Mouse (Mus musculus): Measurements from ENCODE around the gene Mtor. TPM values are rescaled to one million over a fixed set of nuclear protein-coding genes. Genes with fewer than 3 reads are reported as not detected.

Mtor gene
- total and polyA plus RNA-seq, 2 experiments from 2014 or later = 20.5 to 31.2 TPM

DNA sequence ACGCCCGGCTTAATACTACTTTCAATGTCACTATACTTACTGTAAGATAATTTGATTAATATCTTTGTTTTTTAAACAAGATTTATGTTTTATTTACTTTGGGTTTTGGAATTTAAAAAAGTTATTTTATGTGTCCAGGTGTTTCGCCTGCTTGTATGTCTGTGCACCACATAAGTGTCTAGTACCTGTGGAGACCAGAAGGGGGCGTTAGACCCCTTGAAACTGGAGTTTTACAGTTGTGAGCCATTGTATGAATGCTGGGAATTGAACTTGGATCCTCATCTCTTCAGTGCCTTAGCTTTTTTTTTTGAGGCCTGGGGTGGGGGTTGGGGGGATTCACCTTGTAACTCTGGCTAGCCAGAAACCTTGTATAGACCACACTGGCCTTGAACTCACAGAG, 13.4 kb downstream of the Mtor start:
- Histone ChIP-seq H3K36me3 (replicated peaks; ENCODE audit: control insufficient read depth, insufficient read depth, low read length) (peaks cover 94% of the 10 kb centered on the region), H3K9ac (replicated peaks; ENCODE audit: low read depth, low read length) (no peak overlapping the region), H3K9me3 (replicated peaks; ENCODE audit: control insufficient read depth, low read length) (no peaks in the 10 kb centered on the region), H3K27ac (ENCODE audit: low read depth) (no peak overlapping the region), H3K4me1 (ENCODE audit: control insufficient read depth, insufficient read depth) (no peaks in the 10 kb centered on the region), H3K4me2 (ENCODE audit: low read depth, low read length) (no peak overlapping the region), H3K4me3 (ENCODE audit: low read depth, low read length) (no peak overlapping the region), H3K27me3 (ENCODE audit: control insufficient read depth, insufficient read depth, low read length) (no peaks in the 10 kb centered on the region)
- 82% methylated on average over 4 of the region's 4 CpGs for WGBS
- ATAC-seq (ENCODE audit: insufficient read depth, low read depth) = no peak
- DNase-seq (ENCODE audit: low spot score) = no peak
- TF ChIP-seq CTCF (IDR thresholded peaks at IDR 0.05; ENCODE audit: low read depth) = no peak
- TF ChIP-seq EP300 (IDR thresholded peaks at IDR 0.05; ENCODE audit: low read depth) = no peak

DNA sequence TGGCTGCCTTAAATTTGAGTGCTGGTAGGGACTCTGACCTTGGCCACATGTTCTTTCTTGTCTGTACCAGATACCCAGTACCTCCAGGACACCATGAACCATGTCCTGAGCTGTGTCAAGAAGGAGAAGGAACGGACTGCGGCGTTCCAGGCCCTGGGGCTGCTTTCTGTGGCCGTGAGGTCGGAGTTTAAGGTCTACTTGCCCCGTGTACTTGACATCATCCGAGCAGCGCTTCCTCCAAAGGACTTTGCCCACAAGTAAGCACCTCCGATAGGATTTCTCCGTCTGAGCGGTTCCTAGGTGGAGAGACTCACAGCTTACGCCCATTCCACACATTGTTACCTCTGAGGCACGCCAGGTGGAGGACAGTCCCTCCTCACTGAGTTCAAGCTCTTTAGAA, 14.3 kb downstream of the Mtor start:
- Histone ChIP-seq H3K9ac (replicated peaks; ENCODE audit: low read depth, low read length) (no peak overlapping the region), H3K9me3 (replicated peaks; ENCODE audit: control insufficient read depth, low read length) (no peaks in the 10 kb centered on the region), H3K4me2 (ENCODE audit: low read depth, low read length) (no peak overlapping the region), H3K27me3 (ENCODE audit: control insufficient read depth, insufficient read depth, low read length) (no peaks in the 10 kb centered on the region), H3K36me3 (replicated peaks; ENCODE audit: control insufficient read depth, insufficient read depth, low read length) (peaks cover 92% of the 10 kb centered on the region), H3K4me3 (ENCODE audit: low read depth, low read length) (no peak overlapping the region), H3K27ac (ENCODE audit: low read depth) (no peak overlapping the region), H3K4me1 (ENCODE audit: control insufficient read depth, insufficient read depth) (no peaks in the 10 kb centered on the region)
- WGBS = 97% methylated on average over 13 of the region's 13 CpGs
- DNase-seq (ENCODE audit: low spot score) (no peak), ATAC-seq (ENCODE audit: insufficient read depth, low read depth) (no peak)
- TF ChIP-seq CTCF (IDR thresholded peaks at IDR 0.05; ENCODE audit: low read depth) = no peak
- no peak for TF ChIP-seq EP300 (IDR thresholded peaks at IDR 0.05; ENCODE audit: low read depth)

DNA sequence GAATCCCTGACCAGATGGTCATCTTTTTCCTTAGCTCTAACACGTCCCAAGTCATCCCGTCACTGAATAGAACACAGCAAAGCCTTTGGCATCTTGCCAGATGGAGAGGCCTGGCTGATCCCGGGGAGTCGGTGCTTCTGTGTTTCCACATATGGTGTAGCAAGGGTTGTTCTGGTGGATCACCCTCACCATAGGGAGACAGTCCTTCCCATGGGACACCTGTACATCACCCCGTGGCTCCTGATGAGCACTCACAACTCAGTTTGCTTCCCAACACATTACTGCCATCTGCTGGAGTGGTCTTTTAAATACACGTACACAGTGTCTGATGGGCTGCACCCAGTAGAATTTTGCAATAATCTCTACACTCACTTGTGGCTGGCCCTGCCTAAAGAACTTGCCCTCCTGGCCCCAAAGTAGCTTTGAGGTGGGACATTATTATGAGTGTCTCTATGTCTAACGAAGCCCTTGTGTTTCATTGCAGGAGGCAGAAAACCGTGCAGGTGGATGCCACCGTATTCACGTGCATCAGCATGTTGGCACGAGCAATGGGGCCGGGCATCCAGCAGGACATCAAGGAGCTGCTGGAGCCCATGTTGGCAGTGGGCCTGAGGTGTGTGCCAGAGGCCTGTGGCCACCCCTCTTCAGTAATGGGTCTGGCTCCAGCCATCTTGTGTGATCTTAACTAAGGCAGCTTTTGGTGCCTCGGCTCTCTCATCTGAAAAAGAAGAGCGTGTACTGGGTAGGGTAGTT, 15.0 kb downstream of the Mtor start:
- Histone ChIP-seq H3K27ac (ENCODE audit: low read depth) (no peak overlapping the region), H3K4me2 (ENCODE audit: low read depth, low read length) (no peak overlapping the region), H3K9me3 (replicated peaks; ENCODE audit: control insufficient read depth, low read length) (no peaks in the 10 kb centered on the region), H3K4me3 (ENCODE audit: low read depth, low read length) (no peak overlapping the region), H3K36me3 (replicated peaks; ENCODE audit: control insufficient read depth, insufficient read depth, low read length) (peaks cover 92% of the 10 kb centered on the region), H3K9ac (replicated peaks; ENCODE audit: low read depth, low read length) (no peak overlapping the region), H3K27me3 (ENCODE audit: control insufficient read depth, insufficient read depth, low read length) (no peaks in the 10 kb centered on the region), H3K4me1 (ENCODE audit: control insufficient read depth, insufficient read depth) (no peaks in the 10 kb centered on the region)
- WGBS = 68% methylated on average over 14 of the region's 14 CpGs
- TF ChIP-seq EP300 (IDR thresholded peaks at IDR 0.05; ENCODE audit: low read depth) (no peak), CTCF (IDR thresholded peaks at IDR 0.05; ENCODE audit: low read depth) (peak; percentile 38)
- DNase-seq (ENCODE audit: low spot score) (no peak), ATAC-seq (ENCODE audit: insufficient read depth, low read depth) (no peak; the same call in 1 of the 2 replicates)

DNA sequence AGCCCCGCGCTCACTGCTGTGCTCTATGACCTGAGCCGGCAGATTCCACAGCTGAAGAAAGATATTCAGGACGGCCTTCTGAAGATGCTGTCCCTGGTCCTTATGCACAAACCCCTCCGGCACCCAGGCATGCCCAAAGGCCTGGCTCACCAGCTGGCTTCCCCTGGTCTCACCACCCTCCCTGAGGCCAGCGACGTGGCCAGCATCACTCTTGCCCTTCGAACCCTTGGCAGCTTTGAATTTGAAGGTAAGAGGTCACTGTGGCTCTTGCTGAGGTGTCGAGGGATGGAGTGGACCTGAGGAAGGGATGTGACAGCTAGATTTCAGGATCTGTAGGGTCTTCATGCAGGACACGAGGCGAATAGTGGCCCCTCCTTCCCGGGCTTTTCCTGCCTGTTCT, 15.9 kb downstream of the Mtor start:
- no peak for TF ChIP-seq CTCF (IDR thresholded peaks at IDR 0.05; ENCODE audit: low read depth)
- TF ChIP-seq EP300 (IDR thresholded peaks at IDR 0.05; ENCODE audit: low read depth) = no peak
- Histone ChIP-seq H3K9me3 (replicated peaks; ENCODE audit: control insufficient read depth, low read length) (no peaks in the 10 kb centered on the region), H3K9ac (replicated peaks; ENCODE audit: low read depth, low read length) (no peak overlapping the region), H3K27ac (ENCODE audit: low read depth) (no peak overlapping the region), H3K4me1 (ENCODE audit: control insufficient read depth, insufficient read depth) (no peaks in the 10 kb centered on the region), H3K4me3 (ENCODE audit: low read depth, low read length) (no peak overlapping the region), H3K4me2 (ENCODE audit: low read depth, low read length) (no peak overlapping the region), H3K36me3 (replicated peaks; ENCODE audit: control insufficient read depth, insufficient read depth, low read length) (peaks cover 92% of the 10 kb centered on the region), H3K27me3 (ENCODE audit: control insufficient read depth, insufficient read depth, low read length) (no peaks in the 10 kb centered on the region)
- ATAC-seq (ENCODE audit: insufficient read depth, low read depth) (no peak), DNase-seq (ENCODE audit: low spot score) (no peak)
- 81% methylated on average over 12 of the region's 12 CpGs for WGBS

DNA sequence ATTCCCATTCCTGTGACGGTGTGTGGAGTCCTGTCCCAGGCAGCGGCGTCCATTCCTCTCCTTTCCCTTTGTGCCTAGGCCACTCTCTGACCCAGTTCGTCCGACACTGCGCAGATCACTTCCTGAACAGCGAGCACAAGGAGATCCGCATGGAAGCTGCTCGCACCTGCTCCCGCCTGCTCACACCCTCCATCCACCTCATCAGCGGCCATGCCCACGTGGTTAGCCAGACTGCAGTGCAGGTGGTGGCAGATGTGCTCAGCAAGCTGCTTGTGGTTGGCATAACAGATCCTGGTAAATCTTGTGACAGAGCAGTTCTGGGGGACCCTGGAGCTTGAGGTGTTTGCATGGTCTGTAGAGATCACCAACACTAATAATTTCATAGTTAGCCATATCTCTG, 16.5 kb downstream of the Mtor start:
- Histone ChIP-seq H3K4me2 (ENCODE audit: low read depth, low read length) (no peak overlapping the region), H3K36me3 (replicated peaks; ENCODE audit: control insufficient read depth, insufficient read depth, low read length) (peaks cover 92% of the 10 kb centered on the region)
- 94% methylated on average over 12 of the region's 12 CpGs for WGBS

More for the DNA sequence above, 16.5 kb downstream of the Mtor start:
- no peak overlapping the region for H3K9ac ChIP-seq (replicated peaks; ENCODE audit: low read depth, low read length)
- no peak overlapping the region for H3K4me3 ChIP-seq (ENCODE audit: low read depth, low read length)
- H3K4me1 ChIP-seq (ENCODE audit: control insufficient read depth, insufficient read depth) = no peaks in the 10 kb centered on the region
- no peak for TF ChIP-seq EP300 (IDR thresholded peaks at IDR 0.05; ENCODE audit: low read depth)
- TF ChIP-seq CTCF (IDR thresholded peaks at IDR 0.05; ENCODE audit: low read depth) = no peak
- no peaks in the 10 kb centered on the region for H3K9me3 ChIP-seq (replicated peaks; ENCODE audit: control insufficient read depth, low read length)
- ATAC-seq (ENCODE audit: insufficient read depth, low read depth) = no peak
- no peak for DNase-seq (ENCODE audit: low spot score)
- no peak overlapping the region for H3K27ac ChIP-seq (ENCODE audit: low read depth)
- H3K27me3 ChIP-seq (ENCODE audit: control insufficient read depth, insufficient read depth, low read length) = no peaks in the 10 kb centered on the region
